Mouse (Mus musculus): ENCODE data around the gene Ipo11.

- TF ChIP-seq CTCF (IDR thresholded peaks at IDR 0.05; ENCODE audit: low read depth) (no peak), EP300 (IDR thresholded peaks at IDR 0.05; ENCODE audit: low read depth) (no peak)
Measured at GRCm38 (mm10) chr13:106936256-106937137, at the start of gene Ipo11.
